Mouse (Mus musculus) bone marrow macrophage, adult 2 months (primary cell): ENCODE results near the gene Tomm5. TPM values are rescaled to one million over a fixed set of nuclear protein-coding genes. Genes with fewer than 3 reads are reported as not detected.

Experiments
- H3K27ac ChIP-seq: 2 replicates; pipeline ENCODE4 v1.5.1; 2012; ENCODE audit warnings: low read depth, low read length; ENCODE audit not compliant: insufficient read depth
- H3K4me1 ChIP-seq: 2 replicates; pipeline ENCODE4 v1.6.1; 2012; ENCODE audit warnings: low read length; ENCODE audit not compliant: control insufficient read depth, insufficient read depth
- H3K4me3 ChIP-seq: 2 replicates; pipeline ENCODE4 v1.5.1; 2012; ENCODE audit warnings: mild to moderate bottlenecking, low read length, moderate library complexity; ENCODE audit not compliant: insufficient read depth
- CTCF ChIP-seq: IDR thresholded peaks from 2 replicates; pipeline ENCODE4 v1.5.1; 2012; ENCODE audit warnings: low read depth, mild to moderate bottlenecking, low read length, moderate library complexity
- POLR2A ChIP-seq: IDR thresholded peaks from 2 replicates; pipeline ENCODE4 v1.6.1; 2012; ENCODE audit warnings: mild to moderate bottlenecking, low read depth, low read length, borderline replicate concordance
- polyA plus RNA-seq: library from polyadenylated mRNA; stranded (reverse); fragments of >200 nt; gene quantifications from 2 replicates; pipeline ENCODE4 v1.2.4, GENCODE M21; 2012; ENCODE audit not compliant: missing spikeins, insufficient read depth, insufficient read length

Tomm5 gene
- 87.4 and 92.1 TPM in 2 replicates for polyA plus RNA-seq

DNA sequence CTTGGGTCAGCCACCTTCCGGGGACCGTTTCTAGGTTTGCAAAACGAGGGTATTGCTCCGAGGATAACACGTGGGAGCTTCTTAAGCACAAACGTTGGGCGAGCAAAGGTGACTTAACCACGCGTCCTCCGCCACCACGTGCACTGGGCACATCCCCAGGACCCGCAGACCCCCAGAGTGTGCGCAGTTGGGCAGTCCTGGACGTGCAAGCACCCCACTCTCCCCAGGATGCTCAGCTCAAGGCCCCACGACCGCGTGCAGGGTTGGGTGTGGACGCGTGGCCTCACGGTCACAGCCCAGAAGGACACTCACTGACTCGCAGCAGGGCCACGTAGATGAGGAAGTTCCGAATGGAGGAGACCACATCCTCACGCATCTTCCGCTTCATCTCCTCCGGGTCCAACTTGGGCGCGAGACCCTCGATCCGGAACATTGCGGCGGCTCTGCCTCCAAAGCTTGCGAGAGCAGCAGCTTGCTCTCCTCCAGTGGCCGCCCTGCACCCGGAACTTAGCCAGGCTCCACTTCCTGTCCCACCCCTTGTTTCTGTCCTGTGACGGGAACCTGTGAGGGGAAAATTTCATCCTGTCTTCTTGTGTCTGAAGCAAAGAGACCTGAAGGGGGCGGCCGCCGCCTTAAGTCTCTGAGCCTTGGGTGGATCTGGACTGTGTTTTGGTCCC lies at the start of gene Tomm5:
Gene Tomm5, minus strand, starts transcription at position 514 of the 677 bp plus-strand sequence.
- Histone ChIP-seq H3K4me3 (peak within 1 kb of the TSS; percentile 71), H3K27ac (peak within 1 kb of the TSS; percentile 19), H3K4me1 (peaks cover 20% of the 10 kb centered on the region)
- peak; percentile 16; the same call in 1 of the 2 replicates for TF ChIP-seq POLR2A
- peak; percentile 41; the same call in 1 of the 2 replicates for TF ChIP-seq CTCF

DNA sequence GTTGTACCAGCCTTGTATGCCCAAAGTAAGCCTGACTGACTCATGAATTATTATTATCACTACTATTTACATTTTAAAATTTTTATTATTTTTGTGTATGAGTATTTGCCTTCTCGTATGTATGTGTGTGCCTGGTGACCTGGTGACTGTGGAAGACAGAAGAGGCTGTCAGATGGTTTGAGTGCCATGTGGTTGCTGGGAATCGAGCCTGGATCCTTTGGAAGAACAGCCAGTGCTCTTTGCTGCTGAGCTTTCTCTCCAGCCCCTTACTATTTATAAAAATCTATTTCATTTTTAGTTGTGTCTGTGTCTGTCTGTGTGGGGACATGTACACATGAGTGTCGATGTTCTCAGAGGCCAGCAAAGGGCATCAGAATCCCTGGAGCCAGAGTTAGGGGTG lies 48.5 kb upstream of the Tomm5 start:
- Histone ChIP-seq H3K4me1 (no peaks in the 10 kb centered on the region), H3K4me3 (no peak overlapping the region), H3K27ac (no peak overlapping the region)
- TF ChIP-seq POLR2A (no peak), CTCF (no peak)

DNA sequence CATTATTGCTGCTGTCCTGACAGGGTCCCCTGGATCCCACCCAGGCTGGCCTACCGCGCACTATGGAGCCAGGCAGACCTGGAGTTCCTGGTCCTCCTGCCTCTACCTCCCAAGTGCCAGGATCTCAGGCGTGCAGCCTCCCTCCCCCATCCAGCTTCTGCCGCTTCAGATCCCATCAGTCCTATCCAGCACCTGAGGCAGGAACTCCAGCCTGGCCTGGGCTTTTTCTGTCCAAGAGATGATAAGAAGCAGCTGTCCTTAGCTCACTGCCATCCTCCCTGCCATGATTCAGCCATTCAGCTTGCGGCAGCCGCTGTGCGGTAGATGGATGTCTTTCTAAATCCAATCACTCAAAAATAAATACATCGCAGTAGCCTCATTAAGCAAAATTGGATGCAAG lies 35.1 kb upstream of the Tomm5 start:
- Histone ChIP-seq H3K27ac (no peak overlapping the region), H3K4me3 (no peak overlapping the region), H3K4me1 (no peaks in the 10 kb centered on the region)
- TF ChIP-seq POLR2A: no peak
- TF ChIP-seq CTCF: no peak

DNA sequence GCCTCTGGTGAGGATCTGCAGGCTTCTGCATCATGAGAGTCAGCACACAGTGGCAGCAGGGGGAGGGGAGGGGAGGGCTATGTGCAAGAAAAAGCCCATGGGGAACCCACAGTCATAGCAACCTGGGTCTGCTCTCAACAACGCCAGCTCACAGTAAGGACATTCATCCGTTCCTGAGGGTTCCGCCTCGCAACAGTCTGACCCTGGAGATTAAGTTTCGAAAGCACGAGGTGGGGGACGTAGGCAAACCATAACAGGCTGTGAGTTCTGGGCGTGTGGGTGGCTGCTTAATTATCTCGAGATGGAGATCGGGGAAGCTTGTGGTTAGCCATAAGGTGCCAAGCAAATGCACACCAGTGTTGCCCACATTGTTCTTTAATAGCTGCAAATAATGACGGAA lies 34.5 kb upstream of the Tomm5 start:
- H3K4me1 ChIP-seq: no peaks in the 10 kb centered on the region
- no peak overlapping the region for H3K4me3 ChIP-seq
- TF ChIP-seq POLR2A (no peak), CTCF (no peak)
- no peak overlapping the region for H3K27ac ChIP-seq

DNA sequence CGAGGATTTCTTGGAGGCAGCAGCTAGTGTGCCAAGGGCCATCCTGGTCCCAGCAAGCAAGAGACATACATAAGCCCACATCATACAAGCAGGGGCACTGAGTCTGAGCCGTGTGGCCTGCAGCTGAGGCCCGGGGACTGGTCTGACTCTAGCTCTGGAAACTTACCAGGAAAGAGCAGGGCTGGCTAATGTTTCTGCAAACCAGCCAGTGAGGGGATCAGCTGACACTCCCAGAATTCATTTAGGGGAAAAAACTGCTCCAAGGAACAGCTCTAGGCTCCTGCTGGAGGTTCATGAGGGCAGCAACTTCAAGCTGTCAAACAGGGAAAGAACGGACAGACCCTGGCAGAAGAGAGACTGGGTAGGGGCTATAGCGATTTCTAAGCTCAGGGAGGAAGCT lies 33.9 kb upstream of the Tomm5 start:
- TF ChIP-seq POLR2A: no peak
- TF ChIP-seq CTCF: no peak
- no peaks in the 10 kb centered on the region for H3K4me1 ChIP-seq
- H3K4me3 ChIP-seq: no peak overlapping the region
- no peak overlapping the region for H3K27ac ChIP-seq

DNA sequence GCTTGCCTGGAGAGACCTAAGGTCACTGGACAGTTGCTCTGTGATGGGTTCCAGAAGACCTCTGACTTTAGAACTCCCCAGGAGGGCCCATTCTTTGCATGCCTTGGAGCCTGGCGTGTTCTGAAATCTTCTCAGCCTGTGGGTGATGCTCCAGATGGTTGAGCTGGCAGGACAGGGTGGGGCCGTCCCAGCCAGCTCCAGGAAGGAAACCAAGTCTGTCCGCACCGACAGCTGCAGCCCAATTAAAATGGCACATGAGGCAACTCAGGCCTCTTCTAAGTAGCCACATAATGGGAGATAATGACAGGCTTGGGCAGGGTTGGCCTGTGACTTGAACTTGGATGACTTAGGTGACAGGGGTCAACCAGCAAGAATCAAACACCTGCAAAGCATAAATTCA lies 29.7 kb upstream of the Tomm5 start:
- Histone ChIP-seq H3K4me1 (no peaks in the 10 kb centered on the region), H3K4me3 (no peak overlapping the region), H3K27ac (no peak overlapping the region)
- no peak for TF ChIP-seq POLR2A
- no peak for TF ChIP-seq CTCF

DNA sequence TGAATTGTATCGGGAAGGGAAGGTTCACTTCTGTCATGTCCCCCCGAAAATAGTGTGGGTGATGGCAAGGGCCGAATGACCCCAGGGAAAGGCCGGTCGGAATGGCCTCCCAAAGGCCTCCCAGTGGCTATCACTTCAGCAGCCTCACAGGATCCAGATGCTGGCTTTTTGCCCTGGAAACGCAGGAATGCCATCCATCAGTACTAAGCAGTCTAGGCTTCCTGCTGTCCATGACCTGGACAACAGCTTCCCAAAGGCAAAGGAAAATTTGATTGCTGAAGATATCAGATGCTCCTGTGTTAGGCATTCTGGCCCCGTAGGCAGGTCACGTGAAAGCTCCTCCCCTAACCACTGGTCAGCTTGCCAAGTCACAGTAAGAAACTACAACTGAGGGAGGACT lies 26.6 kb upstream of the Tomm5 start:
- Histone ChIP-seq H3K4me3 (no peak overlapping the region), H3K27ac (no peak overlapping the region), H3K4me1 (no peaks in the 10 kb centered on the region)
- TF ChIP-seq POLR2A (no peak), CTCF (no peak)

DNA sequence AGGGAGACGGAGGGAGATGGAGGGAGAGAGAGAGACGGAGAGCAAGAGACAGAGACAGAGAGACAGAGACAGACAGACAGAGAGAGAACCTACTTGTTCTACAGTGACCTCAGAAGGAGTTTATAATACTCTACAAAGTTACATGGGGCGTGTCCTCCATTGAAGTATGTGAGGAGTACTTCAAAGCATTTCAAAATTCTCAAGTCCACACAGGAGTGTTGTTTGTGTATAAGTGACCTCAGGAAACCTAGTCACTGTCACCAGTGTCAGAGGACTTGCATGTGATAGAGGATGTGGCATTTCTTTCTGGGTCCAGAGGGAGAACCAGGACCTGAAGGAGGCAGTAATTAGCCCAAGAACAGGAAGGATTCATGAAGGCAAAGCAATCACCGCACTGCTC lies 23.1 kb upstream of the Tomm5 start:
- H3K4me3 ChIP-seq: no peak overlapping the region
- TF ChIP-seq POLR2A: no peak
- no peak for TF ChIP-seq CTCF
- no peak overlapping the region for H3K27ac ChIP-seq
- H3K4me1 ChIP-seq: no peaks in the 10 kb centered on the region

DNA sequence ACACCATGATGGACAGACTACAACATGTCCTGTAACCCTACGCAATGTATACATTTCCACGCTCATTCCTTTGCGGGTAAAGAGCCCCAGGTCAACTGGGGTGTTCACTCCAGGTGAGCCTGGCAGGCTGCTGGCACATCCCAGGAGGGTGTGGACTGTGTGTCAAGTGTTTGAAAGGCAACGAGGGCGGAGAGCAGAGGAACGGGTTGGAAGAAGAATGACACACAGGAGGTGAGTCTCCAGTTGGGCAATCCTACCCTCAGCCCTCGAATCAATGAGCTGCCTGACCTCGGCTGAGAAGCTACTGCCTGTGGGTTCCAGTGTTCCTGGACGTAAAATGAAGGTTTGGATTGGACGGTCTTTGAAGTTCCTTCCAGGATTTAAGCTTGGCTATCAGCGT lies 13.4 kb upstream of the Tomm5 start:
- no peak for TF ChIP-seq POLR2A
- TF ChIP-seq CTCF: no peak
- Histone ChIP-seq H3K27ac (no peak overlapping the region), H3K4me3 (no peak overlapping the region), H3K4me1 (no peaks in the 10 kb centered on the region)

DNA sequence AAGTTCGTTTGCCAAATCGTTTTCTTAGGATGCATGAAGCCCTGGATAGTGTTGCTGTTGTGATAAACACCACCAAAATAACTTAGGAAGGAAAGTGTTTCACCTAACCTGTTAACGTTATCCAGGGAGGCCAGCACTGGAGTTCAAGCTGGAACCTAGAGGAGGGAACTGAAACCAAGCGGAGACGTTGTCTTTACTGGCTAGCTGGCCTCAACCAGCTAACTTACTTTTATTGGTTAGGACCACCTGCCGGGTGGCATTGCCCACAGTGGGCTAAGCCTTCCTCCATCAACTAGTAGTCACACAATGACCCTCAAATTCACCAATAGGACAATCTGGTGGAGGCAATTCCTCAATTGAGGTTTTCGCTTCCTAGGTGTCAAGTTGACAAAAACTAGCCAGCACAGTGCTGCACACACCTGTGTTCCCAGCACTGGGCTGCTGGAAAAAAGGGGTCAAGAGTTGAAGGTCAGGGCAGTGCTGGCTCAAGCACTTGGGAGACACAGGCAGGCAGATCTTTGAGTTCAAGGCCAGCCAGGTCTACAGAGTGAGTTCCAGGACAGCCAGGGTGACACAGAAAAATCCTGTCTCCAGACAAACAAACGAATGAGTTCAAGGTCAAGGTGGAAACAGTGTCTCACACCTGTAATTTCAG lies 669 bp upstream of the Tomm5 start:
- Histone ChIP-seq H3K27ac (no peak overlapping the region), H3K4me1 (peaks cover 20% of the 10 kb centered on the region), H3K4me3 (0 out of 2 replicates have a peak overlapping the region, but pooled peaks have one; percentile 13)
- TF ChIP-seq POLR2A (no peak), CTCF (no peak)
